ENCODE assay signal across 10 mouse cellular contexts in genomic region chr10:87666020-87666718, GRCm38 (mm10).
DNase-seq lines count a peak whose midpoint lies in the region; ATAC-seq lines count a peak whose summit lies in the region.
"Had no signal": no experiment of that assay in that cellular context is flagged by ENCODE, and none has a peak within 500 bp of the region (broad histone marks: within the 10 kb centered on the region; RNA-seq: fewer than 3 reads in every experiment).

No protein-coding gene starts in this region.

- no peak overlapping the region for H3K4me3 ChIP-seq in forebrain, embryonic 12.5 days (replicated peaks)
- no peak overlapping the region for H3K4me3 ChIP-seq in forebrain, embryonic 11.5 days (ENCODE audit: low read depth, low read length)
- H3K4me3 ChIP-seq in midbrain, embryonic 15.5 days: no peak overlapping the region
- H3K4me3 ChIP-seq: liver, embryonic 12.5 days had no signal

- H3K9me3 ChIP-seq in forebrain, embryonic 12.5 days: no peaks in the 10 kb centered on the region
- no peaks in the 10 kb centered on the region for H3K9me3 ChIP-seq in forebrain, embryonic 11.5 days (ENCODE audit: control insufficient read depth, low read length)
- H3K9me3 ChIP-seq in midbrain, embryonic 15.5 days: no peaks in the 10 kb centered on the region
- H3K9me3 ChIP-seq: liver, embryonic 12.5 days had no signal

- no peak overlapping the region for H3K9ac ChIP-seq in forebrain, embryonic 12.5 days
- H3K9ac ChIP-seq in forebrain, embryonic 11.5 days (ENCODE audit: low read length): no peak overlapping the region
- H3K9ac ChIP-seq in midbrain, embryonic 15.5 days: no peak overlapping the region
- H3K9ac ChIP-seq: liver, embryonic 12.5 days had no signal

- no peaks in the 10 kb centered on the region for H3K27me3 ChIP-seq in forebrain, embryonic 12.5 days
- H3K27me3 ChIP-seq in forebrain, embryonic 11.5 days (ENCODE audit: control insufficient read depth, insufficient read depth, low read length): no peaks in the 10 kb centered on the region
- no peaks in the 10 kb centered on the region for H3K27me3 ChIP-seq in midbrain, embryonic 15.5 days (replicated peaks)
- H3K27me3 ChIP-seq: liver, embryonic 12.5 days had no signal

- no peak overlapping the region for H3K4me2 ChIP-seq in forebrain, embryonic 12.5 days
- no peak overlapping the region for H3K4me2 ChIP-seq in forebrain, embryonic 11.5 days (ENCODE audit: low read depth, low read length, severe bottlenecking)
- no peak overlapping the region for H3K4me2 ChIP-seq in midbrain, embryonic 15.5 days
- H3K4me2 ChIP-seq: liver, embryonic 12.5 days had no signal

- ATAC-seq in forebrain, embryonic 12.5 days (ENCODE audit: low FRiP score): no peak
- no peak for ATAC-seq in forebrain, embryonic 11.5 days (replicated peaks; ENCODE audit: low FRiP score)
- peak; percentile 86 for ATAC-seq in midbrain, embryonic 15.5 days (replicated peaks)
- ATAC-seq: liver, embryonic 12.5 days had no signal

- peaks cover 3% of the 10 kb centered on the region; the same call in 1 of the 2 replicates for H3K4me1 ChIP-seq in forebrain, embryonic 12.5 days
- H3K4me1 ChIP-seq in forebrain, embryonic 11.5 days (replicated peaks; ENCODE audit: control insufficient read depth, insufficient read depth, low read length): no peaks in the 10 kb centered on the region
- H3K4me1 ChIP-seq in midbrain, embryonic 15.5 days: no peaks in the 10 kb centered on the region
- H3K4me1 ChIP-seq: liver, embryonic 12.5 days had no signal

- H3K27ac ChIP-seq in forebrain, embryonic 12.5 days: peak overlapping the region; percentile 15; the same call in 1 of the 2 replicates
- no peak overlapping the region for H3K27ac ChIP-seq in forebrain, embryonic 11.5 days (ENCODE audit: low read depth, low read length)
- peak overlapping the region; percentile 55 for H3K27ac ChIP-seq in midbrain, embryonic 15.5 days
- H3K27ac ChIP-seq: liver, embryonic 12.5 days had no signal

- no peak for DNase-seq in forebrain, embryonic 11.5 days (ENCODE audit: low spot score)
- DNase-seq in layer of hippocampus, adult 11-12 months (ENCODE audit: low spot score): peak; percentile 17
- no peak for DNase-seq in layer of hippocampus, postnatal 25 days (ENCODE audit: extremely low spot score in 1 of 2, low spot score in 1 of 2)
- DNase-seq in brain, embryonic 18.5 days (ENCODE audit: low read depth, low spot score): peak; percentile 45
- no peak for DNase-seq in cerebellum, adult 11-12 months
- DNase-seq in cerebellum, adult 9-11 months: no peak
- DNase-seq: B cell, adult 2 months had no signal

- WGBS in forebrain, embryonic 12.5 days: 60% methylated on average over 9 of the region's 9 CpGs
- 75% methylated on average over 9 of the region's 9 CpGs for WGBS in forebrain, embryonic 11.5 days
- WGBS in midbrain, embryonic 15.5 days: 65% methylated on average over 9 of the region's 9 CpGs

- H3K36me3 ChIP-seq in forebrain, embryonic 12.5 days (replicated peaks): no peaks in the 10 kb centered on the region
- no peaks in the 10 kb centered on the region for H3K36me3 ChIP-seq in forebrain, embryonic 11.5 days (ENCODE audit: control insufficient read depth, insufficient read depth, low read length)
- no peaks in the 10 kb centered on the region for H3K36me3 ChIP-seq in midbrain, embryonic 15.5 days (replicated peaks)
- H3K36me3 ChIP-seq: liver, embryonic 12.5 days had no signal

Comparison
In these comparisons a context has a peak if more than half of its experiments do, and no peak if none do; other contexts are left out.
1. DNase-seq: peak in layer of hippocampus, adult 11-12 months (single experiment) and brain, embryonic 18.5 days (single experiment); none in forebrain, embryonic 11.5 days (single experiment), layer of hippocampus, postnatal 25 days (0 of 2), cerebellum, adult 11-12 months (single experiment) and cerebellum, adult 9-11 months (single experiment).